Mouse (Mus musculus) forebrain, embryonic 11.5 days (tissue): Measurements from ENCODE around the gene Slc25a29. TPM values are rescaled to one million over a fixed set of nuclear protein-coding genes. Genes with fewer than 3 reads are reported as not detected.

Source experiments
- ATAC-seq: fragments of 200-750 bp; cut with Nextera tagmentation; replicated peaks from 2 replicates; pipeline ENCODE4 v1.8.0; 2017; ENCODE audit warnings: moderate TSS enrichment; ENCODE audit not compliant: low FRiP score
- DNase-seq: peaks from one replicate; pipeline ENCODE4 v3.0.0-alpha.2; 2017; ENCODE audit warnings: low spot score
- H3K27ac ChIP-seq: fragments of 300-500 bp; sonication (generic); 2 replicates; pipeline ENCODE4 v1.5.1; 2014; ENCODE audit warnings: low read depth, low read length
- H3K27me3 ChIP-seq: fragments of 300-500 bp; sonication (generic); 2 replicates; pipeline ENCODE4 v1.6.1; 2014; ENCODE audit warnings: mild to moderate bottlenecking, low read length, mixed read lengths; ENCODE audit not compliant: control insufficient read depth, insufficient read depth
- H3K36me3 ChIP-seq: fragments of 300-500 bp; sonication (generic); 2 replicates; pipeline ENCODE4 v1.6.1; 2014; ENCODE audit warnings: mild to moderate bottlenecking, low read length, moderate library complexity, mixed read lengths; ENCODE audit not compliant: control insufficient read depth, insufficient read depth
- H3K4me1 ChIP-seq: fragments of 300-500 bp; sonication (generic); replicated peaks from 2 replicates; pipeline ENCODE4 v1.6.1; 2014; ENCODE audit warnings: low read length, mixed read lengths; ENCODE audit not compliant: control insufficient read depth, insufficient read depth
- H3K4me2 ChIP-seq: fragments of 300-500 bp; sonication (generic); 2 replicates; pipeline ENCODE4 v1.6.1; 2014; ENCODE audit warnings: low read depth, mild to moderate bottlenecking, low read length, moderate library complexity, mixed read lengths; ENCODE audit not compliant: severe bottlenecking
- H3K4me3 ChIP-seq: fragments of 300-500 bp; sonication (generic); 2 replicates; pipeline ENCODE4 v1.5.1; 2014; ENCODE audit warnings: low read depth, low read length
- H3K9ac ChIP-seq: fragments of 300-500 bp; sonication (generic); 2 replicates; pipeline ENCODE4 v1.6.1; 2014; ENCODE audit warnings: low read length
- H3K9me3 ChIP-seq: fragments of 300-500 bp; sonication (generic); 2 replicates; pipeline ENCODE4 v1.6.1; 2016; ENCODE audit warnings: low read length, mixed read lengths; ENCODE audit not compliant: control insufficient read depth
- WGBS: fragments of 180-500 bp; shearing (Covaris S2); extraction: QIAGEN DNeasy Blood & Tissue Kit; methylation state at CpG from one replicate; pipeline ENCODE4 v1.1.7; 2014; 5-methylcytosine and 5-hydroxymethylcytosine counted together
- polyA plus RNA-seq: library from polyadenylated mRNA; unstranded; fragments of >200 nt; fragmentation: Nextera tagmentation; extraction: Ambion mirVana; gene quantifications from 2 replicates; pipeline ENCODE4 v1.2.1, GENCODE M21; 2014

Slc25a29 gene
- polyA plus RNA-seq, 1 experiment from 2014 or later: 13.8 TPM

GRCm38 (mm10) chr12:108804388-108804787, 31.3 kb downstream of the Slc25a29 start:
- no peaks in the 10 kb centered on the region; the same call in 1 of the 2 replicates for H3K36me3 ChIP-seq
- H3K4me1 ChIP-seq: no peaks in the 10 kb centered on the region
- 98% methylated on average over 2 of the region's 2 CpGs for WGBS
- H3K9me3 ChIP-seq: no peaks in the 10 kb centered on the region
- H3K27ac ChIP-seq: no peak overlapping the region
- no peak overlapping the region for H3K4me2 ChIP-seq
- no peak for DNase-seq
- no peak overlapping the region for H3K9ac ChIP-seq
- no peaks in the 10 kb centered on the region for H3K27me3 ChIP-seq
- ATAC-seq: no peak
- no peak overlapping the region for H3K4me3 ChIP-seq

GRCm38 (mm10) chr12:108801613-108802012, 34.1 kb downstream of the Slc25a29 start:
- ATAC-seq: no peak
- no peak overlapping the region for H3K4me2 ChIP-seq
- no peak for DNase-seq
- no peaks in the 10 kb centered on the region; the same call in 1 of the 2 replicates for H3K36me3 ChIP-seq
- 86% methylated on average over 2 of the region's 2 CpGs for WGBS
- H3K9me3 ChIP-seq: no peaks in the 10 kb centered on the region
- H3K27ac ChIP-seq: no peak overlapping the region
- H3K27me3 ChIP-seq: no peaks in the 10 kb centered on the region
- no peak overlapping the region for H3K4me3 ChIP-seq
- no peaks in the 10 kb centered on the region for H3K4me1 ChIP-seq
- no peak overlapping the region for H3K9ac ChIP-seq

- H3K4me2 ChIP-seq: peak overlapping the region; percentile 79
- WGBS: 26% methylated on average over 9 of the region's 9 CpGs
- no peaks in the 10 kb centered on the region for H3K27me3 ChIP-seq
- ATAC-seq: no peak
- H3K36me3 ChIP-seq: no peaks in the 10 kb centered on the region
- no peaks in the 10 kb centered on the region for H3K9me3 ChIP-seq
- H3K9ac ChIP-seq: peak overlapping the region; percentile 89
- no peak overlapping the region; the same call in 1 of the 2 replicates for H3K27ac ChIP-seq
- H3K4me3 ChIP-seq: peak overlapping the region; percentile 100
- peaks cover 6% of the 10 kb centered on the region; the same call in 1 of the 2 replicates for H3K4me1 ChIP-seq
- DNase-seq: no peak
Measured at GRCm38 (mm10) chr12:108794979-108795537, 40.6 kb downstream of the Slc25a29 start.

GRCm38 (mm10) chr12:108794078-108794711, 41.5 kb downstream of the Slc25a29 start:
- peak; percentile 92 for DNase-seq
- H3K4me2 ChIP-seq: peak overlapping the region; percentile 79
- no peaks in the 10 kb centered on the region for H3K9me3 ChIP-seq
- ATAC-seq: peak; percentile 59
- WGBS: under 1% methylated on average over 72 of the region's 94 CpGs
- H3K27ac ChIP-seq: peak overlapping the region; percentile 97
- peaks cover 6% of the 10 kb centered on the region; the same call in 1 of the 2 replicates for H3K4me1 ChIP-seq
- H3K27me3 ChIP-seq: no peaks in the 10 kb centered on the region
- no peaks in the 10 kb centered on the region for H3K36me3 ChIP-seq
- peak overlapping the region; percentile 89 for H3K9ac ChIP-seq
- peak overlapping the region; percentile 100 for H3K4me3 ChIP-seq

GRCm38 (mm10) chr12:108793453-108793941, 42.2 kb downstream of the Slc25a29 start:
- no peaks in the 10 kb centered on the region for H3K9me3 ChIP-seq
- H3K9ac ChIP-seq: peak overlapping the region; percentile 89
- peak overlapping the region; percentile 100 for H3K4me3 ChIP-seq
- peak; percentile 0; the same call in 1 of the 2 replicates for ATAC-seq
- 1% methylated on average over 46 of the region's 71 CpGs for WGBS
- peak overlapping the region; percentile 53 for H3K4me2 ChIP-seq
- no peaks in the 10 kb centered on the region for H3K36me3 ChIP-seq
- no peaks in the 10 kb centered on the region for H3K27me3 ChIP-seq
- peak overlapping the region; percentile 97 for H3K27ac ChIP-seq
- peaks cover 6% of the 10 kb centered on the region; the same call in 1 of the 2 replicates for H3K4me1 ChIP-seq
- peak; percentile 77 for DNase-seq

GRCm38 (mm10) chr12:108792546-108793452, 42.9 kb downstream of the Slc25a29 start, which contains the start of gene Yy1:
TSS of gene Yy1 (plus strand) at chr12:108792973.
- ATAC-seq: peak; percentile 93
- peak within 1 kb of the TSS; percentile 53 for H3K4me2 ChIP-seq
- DNase-seq: peak; percentile 100
- no peaks in the 10 kb centered on the region for H3K9me3 ChIP-seq
- H3K27ac ChIP-seq: peak within 1 kb of the TSS; percentile 97
- no peaks in the 10 kb centered on the region for H3K36me3 ChIP-seq
- peak within 1 kb of the TSS; percentile 100 for H3K4me3 ChIP-seq
- H3K9ac ChIP-seq: peak within 1 kb of the TSS; percentile 89
- peaks cover 6% of the 10 kb centered on the region; the same call in 1 of the 2 replicates for H3K4me1 ChIP-seq
- WGBS: under 1% methylated on average over 89 of the region's 127 CpGs
- no peaks in the 10 kb centered on the region for H3K27me3 ChIP-seq

- no peaks in the 10 kb centered on the region for H3K9me3 ChIP-seq
- under 1% methylated on average over 47 of the region's 52 CpGs for WGBS
- peak overlapping the region; percentile 89 for H3K9ac ChIP-seq
- H3K36me3 ChIP-seq: no peaks in the 10 kb centered on the region
- peak overlapping the region; percentile 49 for H3K4me2 ChIP-seq
- DNase-seq: peak; percentile 89
- peak overlapping the region; percentile 97 for H3K27ac ChIP-seq
- peaks cover 6% of the 10 kb centered on the region; the same call in 1 of the 2 replicates for H3K4me1 ChIP-seq
- ATAC-seq: peak; percentile 53
- peak overlapping the region; percentile 100 for H3K4me3 ChIP-seq
- no peaks in the 10 kb centered on the region for H3K27me3 ChIP-seq
Measured at GRCm38 (mm10) chr12:108792152-108792545, 43.5 kb downstream of the Slc25a29 start.

- H3K4me3 ChIP-seq: no peak overlapping the region
- H3K4me2 ChIP-seq: no peak overlapping the region
- DNase-seq: no peak
- ATAC-seq: no peak
- peaks cover 2% of the 10 kb centered on the region; the same call in 1 of the 2 replicates for H3K9me3 ChIP-seq
- no peak overlapping the region for H3K27ac ChIP-seq
- no peak overlapping the region for H3K9ac ChIP-seq
- H3K27me3 ChIP-seq: no peaks in the 10 kb centered on the region
- peaks cover 4% of the 10 kb centered on the region; the same call in 1 of the 2 replicates for H3K4me1 ChIP-seq
- no peaks in the 10 kb centered on the region; the same call in 1 of the 2 replicates for H3K36me3 ChIP-seq
- WGBS: 96% methylated on average over 2 of the region's 2 CpGs
Measured at GRCm38 (mm10) chr12:108787329-108787728, 48.4 kb downstream of the Slc25a29 start.
